16 mouse cellular contexts compared by ENCODE assay signal in the genomic region with DNA sequence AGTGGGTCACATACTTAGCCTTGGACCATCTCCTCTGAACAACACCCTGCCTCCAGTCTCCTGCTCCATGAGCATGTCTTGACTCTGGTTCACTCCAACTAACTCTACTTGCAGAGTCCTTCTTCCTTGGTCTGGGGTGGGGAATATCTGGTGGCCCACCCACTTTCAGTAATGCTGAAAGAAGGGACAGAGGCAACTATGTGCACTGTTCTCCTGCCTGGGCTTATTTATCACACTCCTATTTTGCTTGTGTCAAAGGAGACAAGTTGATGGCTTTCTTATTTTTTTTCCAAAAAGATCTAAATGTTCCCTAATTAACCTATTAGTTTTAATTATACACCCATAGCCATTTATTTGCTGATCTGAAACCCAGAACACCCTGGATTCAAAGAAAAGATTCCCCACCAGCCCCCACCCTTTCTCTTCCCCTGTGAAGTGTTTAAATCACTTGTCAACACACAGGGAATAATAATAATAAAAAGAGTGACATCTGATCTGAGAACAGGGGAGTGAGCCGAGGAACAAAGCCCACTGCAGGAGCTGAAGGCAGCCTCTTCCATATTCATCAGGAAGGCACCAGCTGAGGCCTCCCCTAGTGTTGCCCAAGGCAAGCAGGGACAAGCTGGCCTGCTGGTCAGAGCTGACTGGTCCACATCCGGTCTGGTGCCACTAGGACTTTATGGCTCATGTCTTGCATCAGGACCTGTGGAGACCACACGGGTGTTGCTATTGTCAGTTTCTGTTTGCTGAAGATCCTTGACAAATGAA.
A peak's percentile ranks its signal among the peaks of the same experiment; 100 is the strongest.
DNase-seq lines count a peak whose midpoint lies in the region; ATAC-seq and TF ChIP-seq lines count a peak whose summit lies in the region.
"Had no signal": no experiment of that assay in that cellular context is flagged by ENCODE, and none has a peak within 500 bp of the region (broad histone marks: within the 10 kb centered on the region; RNA-seq: fewer than 3 reads in every experiment).

No protein-coding gene starts in this region.

- H3K4me2 ChIP-seq in hindbrain, embryonic 16.5 days (ENCODE audit: low read length): no peak overlapping the region
- no peak overlapping the region for H3K4me2 ChIP-seq in midbrain, embryonic 11.5 days
- no peak overlapping the region for H3K4me2 ChIP-seq in midbrain, embryonic 16.5 days (ENCODE audit: low read length)
- no peak overlapping the region for H3K4me2 ChIP-seq in limb, embryonic 11.5 days (ENCODE audit: low read depth, severe bottlenecking)
- H3K4me2 ChIP-seq in liver, postnatal 0 days (ENCODE audit: low read depth, low read length): no peak overlapping the region
- H3K4me2 ChIP-seq: heart, embryonic 15.5 days; limb, embryonic 12.5 days; lung, embryonic 15.5 days had no signal

- no peak for TF ChIP-seq CTCF in liver, postnatal 0 days (IDR thresholded peaks at IDR 0.05; ENCODE audit: low read depth)

- no peak overlapping the region for H3K9ac ChIP-seq in hindbrain, embryonic 16.5 days (ENCODE audit: low read depth, low read length)
- no peak overlapping the region for H3K9ac ChIP-seq in midbrain, embryonic 11.5 days (ENCODE audit: low read length)
- H3K9ac ChIP-seq in midbrain, embryonic 16.5 days (ENCODE audit: low read depth, low read length): no peak overlapping the region
- no peak overlapping the region for H3K9ac ChIP-seq in limb, embryonic 11.5 days (ENCODE audit: low read length)
- H3K9ac ChIP-seq in liver, postnatal 0 days (replicated peaks): no peak overlapping the region
- H3K9ac ChIP-seq: heart, embryonic 15.5 days; limb, embryonic 12.5 days; lung, embryonic 15.5 days had no signal

- peak overlapping the region; percentile 66 for H3K27ac ChIP-seq in hindbrain, embryonic 10.5 days
- no peak overlapping the region for H3K27ac ChIP-seq in hindbrain, embryonic 16.5 days (ENCODE audit: low read depth, low read length)
- H3K27ac ChIP-seq in midbrain, embryonic 11.5 days (ENCODE audit: low read depth, low read length): no peak overlapping the region
- H3K27ac ChIP-seq in midbrain, embryonic 16.5 days (ENCODE audit: low read length): no peak overlapping the region
- no peak overlapping the region for H3K27ac ChIP-seq in limb, embryonic 11.5 days (replicated peaks; ENCODE audit: low read depth, low read length)
- no peak overlapping the region for H3K27ac ChIP-seq in liver, postnatal 0 days (ENCODE audit: low read depth)
- H3K27ac ChIP-seq: heart, embryonic 15.5 days; limb, embryonic 12.5 days; lung, embryonic 15.5 days had no signal

- no peak for TF ChIP-seq EP300 in liver, postnatal 0 days (IDR thresholded peaks at IDR 0.05; ENCODE audit: low read depth)

- peak; percentile 68 for DNase-seq in hindbrain, embryonic 10.5 days (ENCODE audit: low spot score)
- peak; percentile 87 for DNase-seq in midbrain, embryonic 11.5 days (ENCODE audit: low spot score, missing footprints)
- peak; percentile 26 for DNase-seq in limb, embryonic 11.5 days (ENCODE audit: low spot score)
- DNase-seq in gastrocnemius, adult 8-10 months (ENCODE audit: low spot score in 2 of 2): no peak
- no peak for DNase-seq in thymus, postnatal 10 days (ENCODE audit: low spot score in 2 of 2)
- no peak for DNase-seq in liver, postnatal 0 days
- DNase-seq: gastrocnemius, postnatal 25 days; thymus, adult 2 months had no signal

- H3K36me3 ChIP-seq in hindbrain, embryonic 10.5 days: no peaks in the 10 kb centered on the region
- no peaks in the 10 kb centered on the region for H3K36me3 ChIP-seq in hindbrain, embryonic 16.5 days (ENCODE audit: control insufficient read depth, insufficient read depth, low read length)
- no peaks in the 10 kb centered on the region for H3K36me3 ChIP-seq in midbrain, embryonic 11.5 days (ENCODE audit: control insufficient read depth, insufficient read depth, low read length)
- H3K36me3 ChIP-seq in midbrain, embryonic 16.5 days (ENCODE audit: control insufficient read depth, insufficient read depth, low read length): no peaks in the 10 kb centered on the region
- H3K36me3 ChIP-seq in limb, embryonic 11.5 days (ENCODE audit: control insufficient read depth, insufficient read depth, low read length): no peaks in the 10 kb centered on the region
- H3K36me3 ChIP-seq in liver, postnatal 0 days (replicated peaks; ENCODE audit: insufficient read depth, low read length): no peaks in the 10 kb centered on the region
- H3K36me3 ChIP-seq: heart, embryonic 15.5 days; limb, embryonic 12.5 days; lung, embryonic 15.5 days had no signal

- H3K4me1 ChIP-seq in hindbrain, embryonic 10.5 days (replicated peaks): peaks cover 15% of the 10 kb centered on the region
- no peaks in the 10 kb centered on the region for H3K4me1 ChIP-seq in hindbrain, embryonic 16.5 days (ENCODE audit: control insufficient read depth, insufficient read depth, low read depth, low read length)
- H3K4me1 ChIP-seq in midbrain, embryonic 11.5 days (ENCODE audit: control insufficient read depth, insufficient read depth, low read length): peaks cover 6% of the 10 kb centered on the region
- peaks cover 4% of the 10 kb centered on the region; the same call in 1 of the 2 replicates for H3K4me1 ChIP-seq in midbrain, embryonic 16.5 days (ENCODE audit: control insufficient read depth, insufficient read depth, low read length)
- H3K4me1 ChIP-seq in limb, embryonic 11.5 days (ENCODE audit: control insufficient read depth, insufficient read depth, low read length): no peaks in the 10 kb centered on the region
- H3K4me1 ChIP-seq in liver, postnatal 0 days (ENCODE audit: insufficient read depth): no peaks in the 10 kb centered on the region
- H3K4me1 ChIP-seq: limb, embryonic 12.5 days; lung, embryonic 15.5 days had no signal

- H3K4me3 ChIP-seq in hindbrain, embryonic 10.5 days: no peak overlapping the region
- H3K4me3 ChIP-seq in hindbrain, embryonic 16.5 days (ENCODE audit: low read length): no peak overlapping the region
- no peak overlapping the region for H3K4me3 ChIP-seq in midbrain, embryonic 11.5 days (ENCODE audit: low read depth, low read length)
- no peak overlapping the region for H3K4me3 ChIP-seq in midbrain, embryonic 16.5 days (ENCODE audit: low read depth, low read length)
- H3K4me3 ChIP-seq in limb, embryonic 11.5 days (ENCODE audit: low read depth, low read length): no peak overlapping the region
- no peak overlapping the region for H3K4me3 ChIP-seq in liver, postnatal 0 days (ENCODE audit: low read depth, low read length)
- H3K4me3 ChIP-seq: erythroblast, embryonic 14.5 days; heart, embryonic 15.5 days; limb, embryonic 12.5 days; lung, embryonic 15.5 days had no signal

- 14% methylated on average over 3 of the region's 3 CpGs for WGBS in hindbrain, embryonic 10.5 days
- 6% methylated on average over 3 of the region's 3 CpGs for WGBS in hindbrain, embryonic 16.5 days
- WGBS in midbrain, embryonic 11.5 days: 14% methylated on average over 3 of the region's 3 CpGs
- WGBS in midbrain, embryonic 16.5 days: 8% methylated on average over 3 of the region's 3 CpGs
- WGBS in limb, embryonic 11.5 days: 22% methylated on average over 3 of the region's 3 CpGs
- WGBS in liver, postnatal 0 days (ENCODE audit: insufficient replicate concordance): 47% methylated on average over 3 of the region's 3 CpGs

- no peaks in the 10 kb centered on the region for H3K9me3 ChIP-seq in hindbrain, embryonic 10.5 days
- no peaks in the 10 kb centered on the region for H3K9me3 ChIP-seq in hindbrain, embryonic 16.5 days (ENCODE audit: control insufficient read depth, low read length)
- H3K9me3 ChIP-seq in midbrain, embryonic 11.5 days (ENCODE audit: control insufficient read depth, low read length): no peaks in the 10 kb centered on the region
- H3K9me3 ChIP-seq in midbrain, embryonic 16.5 days (replicated peaks; ENCODE audit: control insufficient read depth, low read length, poor library complexity, severe bottlenecking): no peaks in the 10 kb centered on the region
- no peaks in the 10 kb centered on the region for H3K9me3 ChIP-seq in limb, embryonic 11.5 days (ENCODE audit: control insufficient read depth, low read length)
- no peaks in the 10 kb centered on the region for H3K9me3 ChIP-seq in liver, postnatal 0 days (ENCODE audit: low read length)
- H3K9me3 ChIP-seq: heart, embryonic 15.5 days; limb, embryonic 12.5 days; lung, embryonic 15.5 days had no signal

- H3K27me3 ChIP-seq in hindbrain, embryonic 10.5 days (ENCODE audit: insufficient read depth, poor library complexity, severe bottlenecking): peaks cover 3% of the 10 kb centered on the region; the same call in 1 of the 2 replicates
- H3K27me3 ChIP-seq in hindbrain, embryonic 16.5 days (replicated peaks; ENCODE audit: control insufficient read depth, insufficient read depth, low read length): no peaks in the 10 kb centered on the region; the same call in 1 of the 2 replicates
- H3K27me3 ChIP-seq in midbrain, embryonic 11.5 days (ENCODE audit: control insufficient read depth, insufficient read depth, low read length): no peaks in the 10 kb centered on the region
- H3K27me3 ChIP-seq in midbrain, embryonic 16.5 days (ENCODE audit: control insufficient read depth, insufficient read depth, low read depth, low read length): no peaks in the 10 kb centered on the region
- H3K27me3 ChIP-seq in limb, embryonic 11.5 days (ENCODE audit: control insufficient read depth, insufficient read depth, low read length): no peaks in the 10 kb centered on the region
- H3K27me3 ChIP-seq in liver, postnatal 0 days (ENCODE audit: insufficient read depth, low read length): no peaks in the 10 kb centered on the region
- H3K27me3 ChIP-seq: heart, embryonic 15.5 days; limb, embryonic 12.5 days; lung, embryonic 15.5 days had no signal

- no peak for ATAC-seq in hindbrain, embryonic 16.5 days
- ATAC-seq in midbrain, embryonic 11.5 days (ENCODE audit: low FRiP score): peak; percentile 93
- no peak for ATAC-seq in midbrain, embryonic 16.5 days
- no peak for ATAC-seq in limb, embryonic 11.5 days (ENCODE audit: insufficient number of reproducible peaks, low FRiP score, low TSS enrichment, low read depth)
- ATAC-seq in liver, postnatal 0 days: no peak
- ATAC-seq: activated CD4-positive, CD25-positive, alpha-beta regulatory T cell, adult 4 months; inflammation-experienced regulatory T-cells, adult 6 months had no signal

Comparison
In these comparisons a context has a peak if more than half of its experiments do, and no peak if none do; other contexts are left out.
1. DNase-seq: peak in hindbrain, embryonic 10.5 days (single experiment), midbrain, embryonic 11.5 days (single experiment) and limb, embryonic 11.5 days (single experiment); none in gastrocnemius, adult 8-10 months (0 of 2), thymus, postnatal 10 days (0 of 2) and liver, postnatal 0 days (single experiment).